Mouse (Mus musculus): ENCODE data around the gene Sorcs1. TPM values are rescaled to one million over a fixed set of nuclear protein-coding genes. Genes with fewer than 3 reads are reported as not detected.

Gene Sorcs1
- polyA plus RNA-seq, 1 experiment = 0.08 TPM

GRCm38 (mm10) chr19:50566306-50566705 is 112.1 kb downstream of the Sorcs1 start:
- DNase-seq (ENCODE audit: low read depth) = no peak

- no peak for DNase-seq (ENCODE audit: low read depth)
Measured at GRCm38 (mm10) chr19:50558771-50559170, 119.7 kb downstream of the Sorcs1 start.

GRCm38 (mm10) chr19:50534031-50534430 is 144.4 kb downstream of the Sorcs1 start:
- no peak for DNase-seq (ENCODE audit: low read depth)

DNA sequence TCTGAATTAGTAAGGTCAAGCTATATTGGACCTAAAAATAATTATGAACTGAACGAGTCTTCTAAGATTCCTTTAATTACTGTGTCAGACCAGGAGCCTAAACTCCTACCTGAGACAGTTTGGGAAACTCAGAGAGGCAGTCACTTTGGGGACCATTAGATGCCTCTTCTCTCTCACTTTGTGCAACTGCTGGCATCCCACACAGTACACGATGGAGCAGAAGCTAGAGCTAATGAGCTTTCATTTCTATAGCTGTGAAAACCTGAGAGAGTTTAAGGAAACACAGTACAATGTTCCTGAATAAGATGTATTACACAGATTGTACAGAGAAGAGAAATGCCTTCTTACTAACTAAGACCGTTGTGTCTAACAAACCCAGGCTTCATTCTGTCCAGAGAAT is 150.6 kb downstream of the Sorcs1 start:
- no peak for DNase-seq (ENCODE audit: low read depth)

GRCm38 (mm10) chr19:50526094-50526493 is 152.4 kb downstream of the Sorcs1 start:
- no peak for DNase-seq (ENCODE audit: low read depth)

- no peak for DNase-seq (ENCODE audit: low read depth)
Measured at GRCm38 (mm10) chr19:50521943-50522342, 156.5 kb downstream of the Sorcs1 start.

DNA sequence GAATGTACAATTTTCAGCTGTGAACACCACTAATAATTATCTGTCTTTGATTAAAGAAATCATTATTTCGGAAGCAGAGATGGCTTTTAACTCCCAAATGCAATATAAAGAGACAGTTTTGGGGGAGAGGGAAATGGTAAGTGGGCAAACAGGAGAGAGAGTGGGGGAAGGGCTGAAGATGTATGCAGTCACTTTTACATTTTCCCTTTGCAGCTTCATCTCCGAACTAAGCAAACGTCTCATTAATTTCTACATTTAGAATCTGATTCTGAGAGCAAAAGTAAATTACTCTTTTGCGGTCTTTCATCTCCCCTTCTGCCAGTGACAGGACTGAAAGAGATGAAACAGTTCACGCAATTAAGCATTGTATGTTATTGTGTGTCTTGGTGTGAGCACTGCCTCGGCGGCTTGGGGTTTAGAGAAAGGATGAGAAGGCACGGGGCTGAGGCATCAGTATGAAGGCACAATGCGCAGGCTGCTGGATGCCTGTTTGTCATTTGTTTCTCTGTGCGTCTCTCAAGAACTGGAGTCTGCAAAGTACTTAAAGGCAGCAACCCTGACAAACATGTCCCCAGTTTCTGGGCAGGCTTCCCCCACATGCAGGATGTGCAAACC is 163.3 kb downstream of the Sorcs1 start:
- no peak for DNase-seq (ENCODE audit: low read depth)

GRCm38 (mm10) chr19:50514309-50514830 is 164.1 kb downstream of the Sorcs1 start:
- no peak for DNase-seq (ENCODE audit: low read depth)

GRCm38 (mm10) chr19:50502816-50503215 is 175.6 kb downstream of the Sorcs1 start:
- DNase-seq (ENCODE audit: low read depth) = no peak

GRCm38 (mm10) chr19:50491121-50491520 is 187.3 kb downstream of the Sorcs1 start:
- no peak for DNase-seq (ENCODE audit: low read depth)

DNA sequence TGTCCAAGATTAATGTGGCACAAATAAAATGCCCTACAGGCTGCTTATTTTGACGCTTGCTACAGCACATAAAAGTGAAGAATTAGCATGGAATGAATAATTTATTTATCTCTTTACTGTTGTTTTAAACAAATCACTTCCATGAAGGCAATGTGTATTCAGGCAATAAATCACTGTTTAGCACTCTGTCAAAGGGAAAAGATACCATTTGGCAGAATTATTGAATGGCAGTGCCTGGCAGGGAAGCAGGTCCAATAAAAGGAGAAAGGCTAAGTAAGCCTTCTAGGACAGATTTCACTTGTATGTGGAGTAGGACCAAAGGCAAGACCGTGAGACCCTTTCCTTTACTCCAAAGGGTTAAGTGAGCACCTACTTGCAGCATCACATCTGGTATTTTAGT is 187.7 kb downstream of the Sorcs1 start:
- DNase-seq (ENCODE audit: low read depth) = no peak

DNA sequence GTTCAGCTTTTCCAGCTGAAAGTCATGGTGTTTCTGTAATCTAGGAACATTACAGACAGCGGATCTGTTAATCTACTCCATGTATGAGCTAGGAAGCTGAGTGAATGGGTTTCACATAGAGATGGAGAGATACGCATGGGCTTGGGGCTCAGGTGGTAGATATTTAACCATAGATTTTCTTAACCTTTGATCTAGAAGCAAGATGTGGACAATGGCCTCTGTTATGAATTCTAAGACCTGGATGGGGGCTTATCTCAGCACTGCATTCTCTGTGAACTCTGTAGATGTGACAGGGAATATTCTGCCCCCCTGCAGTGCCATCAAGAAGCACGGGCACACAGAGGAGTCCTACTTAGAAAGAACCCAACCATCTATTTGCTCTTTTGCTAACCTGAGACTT is 188.7 kb downstream of the Sorcs1 start:
- DNase-seq (ENCODE audit: low read depth) = no peak

GRCm38 (mm10) chr19:50488421-50488820 is 190.0 kb downstream of the Sorcs1 start:
- DNase-seq (ENCODE audit: low read depth) = no peak

- DNase-seq (ENCODE audit: low read depth) = no peak
Measured at GRCm38 (mm10) chr19:50487768-50488167, 190.7 kb downstream of the Sorcs1 start.

DNA sequence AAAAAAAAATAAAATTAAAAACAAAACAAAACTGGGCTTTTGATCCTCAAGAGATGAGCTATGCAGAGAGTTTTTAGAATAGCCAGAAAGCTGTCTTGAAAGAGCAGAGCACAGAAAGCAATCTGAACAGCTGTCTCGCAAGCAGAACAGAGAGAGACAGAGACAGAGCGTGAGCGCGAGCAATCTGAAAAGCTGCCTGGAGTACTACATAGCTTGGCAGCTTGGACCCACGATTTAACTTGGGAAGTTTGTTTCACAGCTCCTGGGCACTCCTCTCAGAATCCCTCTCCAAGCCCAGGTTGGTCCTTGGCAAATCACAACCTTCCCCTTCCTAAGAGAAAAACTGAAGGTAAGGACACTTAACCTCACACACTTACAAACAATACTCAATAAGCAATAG is 192.1 kb downstream of the Sorcs1 start:
- no peak for DNase-seq (ENCODE audit: low read depth)

GRCm38 (mm10) chr19:50476774-50477173 is 201.7 kb downstream of the Sorcs1 start:
- DNase-seq (ENCODE audit: low read depth) = no peak

GRCm38 (mm10) chr19:50468592-50468991 is 209.9 kb downstream of the Sorcs1 start:
- DNase-seq (ENCODE audit: low read depth) = no peak

DNA sequence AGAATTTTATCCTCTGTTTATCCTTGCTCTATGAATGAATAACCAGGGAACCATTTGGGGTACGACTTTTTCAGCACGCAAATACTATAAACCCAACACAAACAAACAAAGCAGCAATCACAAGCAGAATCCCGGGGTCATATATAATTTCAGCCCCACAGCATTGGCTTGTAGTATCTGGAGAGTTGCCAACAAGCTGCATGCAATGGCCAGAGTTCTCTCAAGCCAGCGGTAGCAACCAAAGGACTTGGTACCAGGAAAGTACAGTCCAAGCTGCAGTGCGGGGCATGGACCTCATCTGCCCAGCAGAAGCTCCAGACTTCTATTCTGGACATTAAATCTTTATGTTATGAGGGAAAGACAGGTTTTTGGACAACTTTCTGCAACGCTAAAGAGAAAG is 213.6 kb downstream of the Sorcs1 start:
- DNase-seq (ENCODE audit: low read depth) = no peak

GRCm38 (mm10) chr19:50458581-50458980 is 219.9 kb downstream of the Sorcs1 start:
- no peak for DNase-seq (ENCODE audit: low read depth)

- DNase-seq (ENCODE audit: low read depth) = no peak
Measured at GRCm38 (mm10) chr19:50457275-50457892, 221.1 kb downstream of the Sorcs1 start.

DNA sequence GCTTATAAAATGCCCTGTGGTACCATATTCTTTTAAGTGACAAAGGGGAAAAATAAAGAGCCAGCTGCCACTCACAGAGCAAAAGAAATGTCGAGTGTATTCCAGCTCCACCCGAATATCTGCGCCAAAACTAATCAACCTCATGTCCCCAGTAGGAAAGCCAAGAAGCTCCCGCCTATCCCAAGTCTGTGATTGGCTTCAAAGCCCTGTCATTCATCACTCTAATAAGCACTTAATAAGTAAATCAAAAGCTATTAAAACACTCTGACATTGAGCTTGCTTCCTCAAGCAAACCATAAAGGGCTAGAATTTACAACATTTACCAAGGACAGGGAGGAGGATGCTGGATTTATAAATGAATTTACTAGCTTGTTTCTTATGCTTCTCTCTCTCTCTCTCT is 237.3 kb downstream of the Sorcs1 start:
- DNase-seq (ENCODE audit: low read depth) = no peak

DNA sequence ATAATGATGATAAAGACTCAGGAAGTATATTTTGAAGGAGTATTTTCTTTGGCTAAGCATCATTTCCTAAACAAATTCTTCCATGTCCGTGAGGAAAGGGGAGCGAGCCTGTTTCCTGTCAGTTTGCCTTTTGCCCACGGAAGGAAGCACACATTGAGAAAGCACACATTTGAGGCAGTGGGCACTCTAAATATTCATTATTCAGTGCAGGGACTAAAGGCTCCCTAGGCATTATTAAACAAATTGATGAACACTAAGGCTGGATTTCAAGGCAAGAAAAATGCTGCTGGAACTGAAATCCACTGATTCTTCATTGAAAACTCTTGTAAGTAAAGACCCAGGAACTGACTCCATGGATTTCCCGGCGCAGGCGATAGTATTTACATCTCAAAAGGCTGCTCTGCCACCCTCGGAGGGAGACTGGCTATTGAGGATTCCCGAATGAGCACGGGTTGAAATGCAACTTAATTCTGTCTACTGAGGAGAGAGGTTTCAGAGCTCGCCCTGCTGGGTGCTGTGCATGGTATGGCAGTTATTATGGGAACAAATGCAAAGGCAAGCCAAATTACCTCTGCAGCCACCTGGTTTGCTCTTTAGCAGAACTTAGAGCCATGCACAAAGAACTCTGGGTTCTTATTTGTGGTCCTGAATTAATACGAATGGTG is 238.1 kb downstream of the Sorcs1 start:
- no peak for DNase-seq (ENCODE audit: low read depth)

- DNase-seq (ENCODE audit: low read depth) = no peak
Measured at GRCm38 (mm10) chr19:50439464-50439881, 239.0 kb downstream of the Sorcs1 start.

Data from gonadal fat pad, adult 2 months (tissue).